Mouse (Mus musculus): ENCODE data around the gene Adamts17. TPM values are rescaled to one million over a fixed set of nuclear protein-coding genes. Genes with fewer than 3 reads are reported as not detected.

Adamts17 gene
- total RNA-seq, 2 experiments from 2014 or later = 13.8 TPM

- intact Hi-C loops (cut with DNase I) = no loop called here
Observed at GRCm38 (mm10) chr7:66905941-66906340, 66.4 kb downstream of the Adamts17 start.

GRCm38 (mm10) chr7:66912866-66913265 lies 73.3 kb downstream of the Adamts17 start:
- peak in 1 of 2 experiments; percentile 29 for DNase-seq (ENCODE audit: low spot score in 2 of 2)
- intact Hi-C loops (cut with DNase I) = no loop called here

More at GRCm38 (mm10) chr7:66905941-66906340, 66.4 kb downstream of the Adamts17 start:
- DNase-seq (ENCODE audit: low spot score in 2 of 2) = no peak

- intact Hi-C loops (cut with DNase I) = no loop called here
- no peak for DNase-seq (ENCODE audit: low spot score in 2 of 2)
Observed at GRCm38 (mm10) chr7:66923595-66923994, 84.1 kb downstream of the Adamts17 start.

GRCm38 (mm10) chr7:66924104-66924503 lies 84.6 kb downstream of the Adamts17 start:
- DNase-seq (ENCODE audit: low spot score in 2 of 2) = no peak
- intact Hi-C loops (cut with DNase I) = no loop called here

- intact Hi-C loops (cut with DNase I) = no loop called here
- no peak for DNase-seq (ENCODE audit: low spot score in 2 of 2)
Observed at GRCm38 (mm10) chr7:66929263-66929662, 89.7 kb downstream of the Adamts17 start.

- no peak for DNase-seq (ENCODE audit: low spot score in 2 of 2)
- intact Hi-C loops (cut with DNase I) = no loop called here
Observed at GRCm38 (mm10) chr7:66931291-66931690, 91.8 kb downstream of the Adamts17 start.

- DNase-seq (ENCODE audit: low spot score in 2 of 2) = no peak
- intact Hi-C loops (cut with DNase I) = no loop called here
Observed at GRCm38 (mm10) chr7:66933251-66933650, 93.7 kb downstream of the Adamts17 start.

- intact Hi-C loops (cut with DNase I) = no loop called here
- peak; percentile 53 to 78 for DNase-seq (ENCODE audit: low spot score in 2 of 2)
Observed at GRCm38 (mm10) chr7:66934062-66934461, 94.5 kb downstream of the Adamts17 start.

- no peak for DNase-seq (ENCODE audit: low spot score in 2 of 2)
- intact Hi-C loops (cut with DNase I) = no loop called here
Observed at GRCm38 (mm10) chr7:66935041-66935440, 95.5 kb downstream of the Adamts17 start.

- intact Hi-C loops (cut with DNase I) = no loop called here
- peak in 1 of 2 experiments; percentile 32 for DNase-seq (ENCODE audit: low spot score in 2 of 2)
Observed at GRCm38 (mm10) chr7:66936042-66936755, 96.7 kb downstream of the Adamts17 start.

- DNase-seq (ENCODE audit: low spot score in 2 of 2) = no peak
- intact Hi-C loops (cut with DNase I) = no loop called here
Observed at GRCm38 (mm10) chr7:66936911-66937310, 97.4 kb downstream of the Adamts17 start.

GRCm38 (mm10) chr7:66938988-66939783 lies 99.7 kb downstream of the Adamts17 start:
- intact Hi-C loops (cut with DNase I) = no loop called here
- DNase-seq (ENCODE audit: low spot score in 2 of 2) = no peak

GRCm38 (mm10) chr7:66940761-66941160 lies 101.2 kb downstream of the Adamts17 start:
- intact Hi-C loops (cut with DNase I) = no loop called here
- DNase-seq (ENCODE audit: low spot score in 2 of 2) = no peak

- no peak for DNase-seq (ENCODE audit: low spot score in 2 of 2)
- intact Hi-C loops (cut with DNase I) = no loop called here
Observed at GRCm38 (mm10) chr7:66949006-66949405, 109.5 kb downstream of the Adamts17 start.

- intact Hi-C loops (cut with DNase I) = no loop called here
- no peak for DNase-seq (ENCODE audit: low spot score in 2 of 2)
Observed at GRCm38 (mm10) chr7:66952921-66953320, 113.4 kb downstream of the Adamts17 start.

- no peak for DNase-seq (ENCODE audit: low spot score in 2 of 2)
- intact Hi-C loops (cut with DNase I) = no loop called here
Observed at GRCm38 (mm10) chr7:66954073-66954472, 114.5 kb downstream of the Adamts17 start.

GRCm38 (mm10) chr7:66954723-66955122 lies 115.2 kb downstream of the Adamts17 start:
- intact Hi-C loops (cut with DNase I) = no loop called here
- no peak for DNase-seq (ENCODE audit: low spot score in 2 of 2)

- DNase-seq (ENCODE audit: low spot score in 2 of 2) = no peak
- intact Hi-C loops (cut with DNase I) = no loop called here
Observed at GRCm38 (mm10) chr7:66955455-66955919, 116.0 kb downstream of the Adamts17 start.

GRCm38 (mm10) chr7:66955978-66956377 lies 116.4 kb downstream of the Adamts17 start:
- DNase-seq (ENCODE audit: low spot score in 2 of 2) = peak in 1 of 2 experiments; percentile 38

GRCm38 (mm10) chr7:66957764-66958163 lies 118.2 kb downstream of the Adamts17 start:
- intact Hi-C loops (cut with DNase I) = no loop called here
- no peak for DNase-seq (ENCODE audit: low spot score in 2 of 2)

More at GRCm38 (mm10) chr7:66955978-66956377, 116.4 kb downstream of the Adamts17 start:
- intact Hi-C loops (cut with DNase I) = no loop called here
